Mouse (Mus musculus): ENCODE results near the gene Unc5c.
A peak's percentile ranks its signal among the peaks of the same experiment; 100 is the strongest.

The Unc5c gene

GRCm38 (mm10) chr3:141819331-141819941 lies 354.4 kb downstream of the Unc5c start:
- peak; percentile 56 to 73 for DNase-seq

DNA sequence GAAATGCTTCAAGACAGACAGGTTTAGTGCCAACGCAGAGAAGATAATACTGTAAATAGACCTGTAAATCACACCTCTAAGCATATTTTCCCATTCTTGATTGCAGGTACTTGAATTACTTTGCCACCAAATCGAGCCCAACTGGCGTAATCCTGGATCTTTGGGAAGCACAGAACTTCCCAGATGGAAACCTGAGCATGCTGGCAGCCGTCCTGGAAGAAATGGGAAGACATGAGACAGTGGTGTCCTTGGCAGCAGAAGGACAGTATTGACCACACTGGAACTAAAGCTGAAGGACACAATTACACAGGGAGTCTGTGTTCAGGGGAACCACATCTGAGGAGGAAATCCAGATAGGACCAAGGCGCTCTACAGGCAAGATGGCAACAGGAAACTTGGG lies 363.3 kb downstream of the Unc5c start:
- no peak for DNase-seq

DNA sequence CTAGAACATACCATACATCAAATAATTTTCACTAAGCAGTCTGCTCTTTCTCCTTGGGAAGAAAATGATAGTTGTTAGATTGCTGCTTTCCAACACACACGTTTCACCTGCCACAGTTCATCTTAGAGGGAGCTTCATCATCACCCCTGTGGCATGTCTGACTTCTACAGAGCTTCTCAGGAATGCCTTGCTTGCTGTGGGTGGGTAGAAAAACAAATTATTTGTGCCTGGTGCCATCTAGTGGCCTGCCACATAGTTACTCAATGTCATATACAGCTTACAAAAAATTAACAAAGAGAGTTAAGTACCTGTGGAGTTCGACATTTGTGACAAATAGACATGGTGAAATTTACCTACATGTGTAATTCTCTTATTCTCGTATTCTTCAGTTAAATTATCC lies 366.1 kb downstream of the Unc5c start:
- peak; percentile 57 to 81 for DNase-seq

GRCm38 (mm10) chr3:141838864-141839263 lies 373.8 kb downstream of the Unc5c start:
- DNase-seq, result peak; percentile 14 to 35

GRCm38 (mm10) chr3:141849206-141849605 lies 384.2 kb downstream of the Unc5c start:
- DNase-seq, result no peak

DNA sequence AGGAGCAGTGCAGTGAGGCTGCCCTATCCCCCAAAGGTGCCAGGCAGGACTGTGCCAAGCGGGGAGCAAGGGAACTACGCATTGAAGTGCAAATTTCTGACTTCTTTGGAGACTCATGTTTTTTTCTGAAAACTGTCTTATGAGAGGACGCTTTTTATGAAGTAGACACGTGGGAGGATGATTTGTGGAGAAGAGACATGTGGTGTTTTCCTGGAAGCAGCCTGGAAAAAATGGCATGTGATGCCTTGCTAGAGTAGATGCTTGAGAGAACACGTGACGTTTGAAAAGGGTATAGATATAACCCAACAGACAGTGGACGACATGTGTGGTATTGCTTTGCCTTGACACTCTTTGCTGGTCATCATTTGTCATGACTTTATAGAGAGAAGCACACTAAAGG lies 385.1 kb downstream of the Unc5c start:
- no peak for DNase-seq

DNA sequence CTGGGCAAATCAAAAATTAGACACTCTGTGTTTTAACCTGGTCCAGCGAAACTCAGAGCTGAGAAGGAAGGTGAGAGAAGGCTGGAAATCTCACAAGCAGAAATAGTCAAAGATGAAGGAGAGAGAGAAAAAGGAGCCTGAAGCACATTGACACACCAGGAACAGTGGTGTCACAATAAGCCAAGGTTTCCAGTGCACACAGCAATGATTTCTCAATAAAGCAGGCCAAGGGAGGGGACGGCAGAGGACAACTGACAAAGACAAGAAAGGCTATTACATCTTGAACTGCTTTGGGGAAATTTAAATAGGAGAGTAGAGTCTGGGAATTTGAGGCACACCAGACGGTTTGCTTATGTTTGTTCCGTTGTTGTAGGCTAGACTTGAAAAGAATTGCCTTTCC lies 389.3 kb downstream of the Unc5c start:
- no peak for DNase-seq

GRCm38 (mm10) chr3:141857123-141857522 lies 392.1 kb downstream of the Unc5c start:
- DNase-seq, result no peak

DNA sequence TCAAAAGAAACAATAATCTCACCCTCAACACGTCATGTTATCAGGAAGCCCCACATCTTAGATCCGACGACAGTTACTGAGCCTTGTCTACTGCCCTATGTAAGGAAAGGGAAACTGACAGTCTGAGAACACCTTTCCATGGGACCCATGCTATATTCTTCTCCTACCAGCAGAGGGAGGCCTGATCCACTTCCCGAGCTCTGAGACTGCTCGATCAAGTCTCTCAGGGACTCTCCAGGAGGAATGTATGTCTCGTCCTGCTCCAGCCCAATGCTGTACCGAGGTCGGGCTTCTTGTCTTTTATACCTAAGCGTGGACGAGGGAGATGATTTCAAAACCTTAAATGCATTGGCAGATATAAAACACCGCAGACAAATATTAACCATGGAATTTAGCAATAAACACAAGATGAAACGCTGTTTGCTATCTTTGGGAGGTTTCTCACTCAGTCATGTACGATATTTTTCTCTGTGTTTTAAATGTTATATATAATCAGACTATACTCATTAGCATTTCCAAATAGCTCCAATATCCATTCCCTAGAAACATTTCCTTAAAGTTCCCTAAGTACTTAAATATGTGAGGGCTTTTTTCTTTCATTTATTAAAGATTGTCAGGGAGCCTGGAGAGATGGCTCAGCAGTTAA lies 397.9 kb downstream of the Unc5c start:
- DNase-seq, result peak; percentile 35 to 62

DNA sequence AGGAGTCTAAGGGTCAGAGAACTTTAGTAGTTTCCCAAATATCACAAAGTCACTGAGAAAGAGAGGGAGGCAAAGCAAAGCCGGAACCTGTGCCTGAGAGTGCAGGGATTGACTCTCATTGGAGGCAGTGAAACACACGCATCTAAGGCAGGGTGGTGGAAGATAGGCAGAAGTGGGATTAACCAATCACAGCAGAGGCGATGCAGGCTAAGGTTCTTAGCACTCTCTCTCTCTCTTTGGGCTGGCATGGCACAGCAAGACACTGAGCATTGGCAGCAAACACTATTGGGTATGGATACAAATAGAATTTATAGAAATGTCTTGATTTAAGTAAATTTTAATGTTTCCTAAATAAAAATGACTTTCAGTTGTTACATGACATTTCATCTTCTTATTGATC lies 406.8 kb downstream of the Unc5c start:
- DNase-seq, result no peak

DNA sequence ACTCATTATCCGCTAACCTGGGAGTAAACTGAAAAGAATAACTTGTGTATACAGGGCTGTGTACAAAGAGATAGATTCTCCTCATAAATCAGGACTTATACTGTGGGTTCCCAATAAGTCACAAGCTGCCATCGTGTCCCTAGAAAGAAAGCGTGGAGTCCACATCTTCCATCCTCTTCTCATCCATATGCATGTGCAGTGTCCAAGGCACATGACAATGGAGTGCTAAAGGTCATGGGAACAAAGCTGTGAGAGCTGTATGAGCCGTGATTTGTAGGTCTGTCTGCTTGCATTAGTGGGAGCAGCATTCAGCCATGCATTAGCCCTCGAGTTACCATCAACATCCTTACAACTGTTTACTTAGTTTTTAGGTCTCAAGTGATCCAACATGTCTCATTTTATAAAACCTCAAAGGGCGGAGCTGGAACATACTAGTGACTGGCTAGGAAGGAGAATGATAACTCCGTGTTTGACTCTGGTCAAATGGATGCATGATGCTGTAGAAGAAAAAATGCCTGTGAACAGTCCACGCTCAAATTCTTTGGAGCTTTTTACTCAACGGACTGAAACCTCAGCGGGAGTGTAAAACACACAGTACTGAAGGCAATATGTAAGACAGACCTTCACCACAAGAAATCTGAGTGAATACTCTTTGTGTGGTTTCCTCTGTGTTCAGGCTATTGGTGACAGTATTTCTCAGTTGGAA lies 407.5 kb downstream of the Unc5c start:
- no peak for DNase-seq

DNA sequence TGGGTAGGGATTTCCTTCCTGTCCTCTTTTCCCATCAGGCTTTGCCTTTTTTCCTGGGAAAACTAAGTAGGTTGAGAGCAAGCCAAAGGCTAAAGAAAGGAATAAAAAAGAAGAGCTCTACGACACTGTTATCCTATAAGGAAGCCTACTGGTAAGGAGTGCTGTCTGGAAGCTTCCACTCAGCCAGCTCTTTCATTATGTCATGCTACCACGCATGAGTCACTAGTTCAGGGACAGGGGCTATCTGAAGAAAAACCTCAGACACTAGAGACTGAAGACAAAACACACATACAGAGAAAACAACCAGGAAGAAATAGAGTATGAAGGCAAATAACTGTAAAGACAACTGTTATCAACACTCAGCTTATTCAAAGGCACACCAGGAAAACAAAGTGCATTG lies 417.5 kb downstream of the Unc5c start:
- no peak for DNase-seq

GRCm38 (mm10) chr3:141884190-141884589 lies 419.2 kb downstream of the Unc5c start:
- no peak for DNase-seq

All from kidney, postnatal 36 days (tissue).